Mouse (Mus musculus): ENCODE results near the gene Tdrd12.
"Not testable (repeated sequence)": the region's sequence is repeated elsewhere in the genome, so short reads cannot be mapped to it uniquely, and the experiment has no call there.

DNA sequence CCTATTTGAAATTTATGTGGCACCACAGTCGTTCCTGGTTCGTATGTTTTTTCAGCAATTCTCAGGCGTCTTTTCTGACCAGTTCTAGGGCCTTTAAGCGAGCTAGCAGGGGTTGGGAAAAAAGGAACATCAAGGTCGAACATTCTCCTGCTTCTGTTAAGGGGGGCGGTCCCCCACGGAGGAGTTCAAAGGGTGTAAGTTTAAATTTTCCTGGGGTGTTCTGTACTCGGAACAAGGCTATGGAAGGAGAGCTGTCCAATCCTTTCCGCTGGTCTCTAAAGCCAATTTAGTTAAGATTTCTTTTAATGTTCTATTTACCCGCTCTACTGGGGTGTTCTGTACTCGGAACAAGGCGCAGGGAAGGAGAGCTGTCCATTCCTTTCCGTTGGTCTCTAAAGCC is 28.4 kb upstream of the Tdrd12 start:
- TF ChIP-seq POLR2A (IDR thresholded peaks at IDR 0.05; ENCODE audit: borderline replicate concordance, insufficient read depth, low read length); CTCF (IDR thresholded peaks at IDR 0.05; ENCODE audit: borderline replicate concordance, insufficient read depth, low read depth, low read length): not testable (repeated sequence)
